Mouse (Mus musculus) liver (tissue): ENCODE results near the gene Secisbp2l.

Source experiments
- DNase-seq: peaks from one replicate; pipeline ENCODE4 v3.0.0-alpha.2; 2020; ENCODE audit warnings: mixed read lengths

Gene Secisbp2l

GRCm38 (mm10) chr2:125781978-125782718 lies 522 bp downstream of the Secisbp2l start:
- no peak for DNase-seq

GRCm38 (mm10) chr2:125781006-125781405 lies 1.7 kb downstream of the Secisbp2l start:
- no peak for DNase-seq

- DNase-seq = no peak
These were observed 4.3 kb downstream of the Secisbp2l start for GRCm38 (mm10) chr2:125778380-125778779.

GRCm38 (mm10) chr2:125777018-125777417 lies 5.7 kb downstream of the Secisbp2l start:
- DNase-seq = no peak

GRCm38 (mm10) chr2:125775661-125776060 lies 7.0 kb downstream of the Secisbp2l start:
- DNase-seq = no peak

GRCm38 (mm10) chr2:125774846-125775245 lies 7.8 kb downstream of the Secisbp2l start:
- DNase-seq = no peak

- no peak for DNase-seq
These were observed 17.6 kb downstream of the Secisbp2l start for GRCm38 (mm10) chr2:125765029-125765428.

GRCm38 (mm10) chr2:125764531-125764930 lies 18.1 kb downstream of the Secisbp2l start:
- DNase-seq = no peak

- DNase-seq = no peak
These were observed 33.3 kb downstream of the Secisbp2l start for GRCm38 (mm10) chr2:125749330-125749729.

- DNase-seq = no peak
These were observed 43.3 kb downstream of the Secisbp2l start for GRCm38 (mm10) chr2:125739338-125739737.

GRCm38 (mm10) chr2:125738718-125739117 lies 44.0 kb downstream of the Secisbp2l start:
- no peak for DNase-seq

GRCm38 (mm10) chr2:125736025-125736343 lies 46.7 kb downstream of the Secisbp2l start:
- no peak for DNase-seq

GRCm38 (mm10) chr2:125735333-125736024 lies 47.2 kb downstream of the Secisbp2l start:
- DNase-seq = no peak

GRCm38 (mm10) chr2:125734741-125735140 lies 47.9 kb downstream of the Secisbp2l start:
- DNase-seq = no peak

- DNase-seq = peak; percentile 87
These were observed 50.7 kb downstream of the Secisbp2l start for GRCm38 (mm10) chr2:125731763-125732560.

- DNase-seq = no peak
These were observed 58.0 kb downstream of the Secisbp2l start for GRCm38 (mm10) chr2:125724546-125725114.

GRCm38 (mm10) chr2:125724086-125724430 lies 58.6 kb downstream of the Secisbp2l start, which contains the start of gene Shc4:
Gene Shc4, minus strand, starts transcription at chr2:125724148.
- DNase-seq = peak; percentile 20

- no peak for DNase-seq
These were observed 59.1 kb downstream of the Secisbp2l start for GRCm38 (mm10) chr2:125723408-125724085.

- no peak for DNase-seq
These were observed 59.6 kb downstream of the Secisbp2l start for GRCm38 (mm10) chr2:125723086-125723407.

GRCm38 (mm10) chr2:125716599-125716998 lies 66.1 kb downstream of the Secisbp2l start:
- DNase-seq = no peak

- no peak for DNase-seq
These were observed 76.2 kb downstream of the Secisbp2l start for GRCm38 (mm10) chr2:125706510-125706921.

- DNase-seq = no peak
These were observed 77.6 kb downstream of the Secisbp2l start for GRCm38 (mm10) chr2:125704907-125705631.
